Mouse (Mus musculus) liver, embryonic 15.5 days (tissue): ENCODE measurements around the gene Ldlrad2. TPM values are rescaled to one million over a fixed set of nuclear protein-coding genes. Genes with fewer than 3 reads are reported as not detected.

Source experiments
- ATAC-seq: fragments of 200-750 bp; cut with Nextera tagmentation; 2 replicates; pipeline ENCODE4 v1.8.0; 2017; ENCODE audit warnings: moderate number of reproducible peaks, mild to moderate bottlenecking, moderate library complexity; ENCODE audit not compliant: insufficient read depth
- H3K27ac ChIP-seq: fragments of 300-500 bp; sonication (generic); replicated peaks from 2 replicates; pipeline ENCODE4 v1.5.1; 2015; ENCODE audit warnings: mild to moderate bottlenecking, inconsistent platforms
- H3K27me3 ChIP-seq: fragments of 300-500 bp; sonication (generic); 2 replicates; pipeline ENCODE4 v1.6.1; 2015; ENCODE audit warnings: mild to moderate bottlenecking, inconsistent platforms
- H3K36me3 ChIP-seq: fragments of 300-500 bp; sonication (generic); replicated peaks from 2 replicates; pipeline ENCODE4 v1.6.1; 2015; ENCODE audit warnings: moderate library complexity, mild to moderate bottlenecking, inconsistent platforms
- H3K4me1 ChIP-seq: fragments of 300-500 bp; sonication (generic); replicated peaks from 2 replicates; pipeline ENCODE4 v1.6.1; 2015; ENCODE audit warnings: inconsistent platforms
- H3K4me2 ChIP-seq: fragments of 300-500 bp; sonication (generic); 2 replicates; pipeline ENCODE4 v1.6.1; 2015; ENCODE audit warnings: moderate library complexity, mild to moderate bottlenecking, inconsistent platforms
- H3K4me3 ChIP-seq: fragments of 300-500 bp; sonication (generic); replicated peaks from 2 replicates; pipeline ENCODE4 v1.5.1; 2015; ENCODE audit warnings: mild to moderate bottlenecking, inconsistent platforms
- H3K9ac ChIP-seq: fragments of 300-500 bp; sonication (generic); 2 replicates; pipeline ENCODE4 v1.6.1; 2015; ENCODE audit warnings: moderate library complexity, mild to moderate bottlenecking, inconsistent platforms
- H3K9me3 ChIP-seq: fragments of 300-500 bp; sonication (generic); replicated peaks from 2 replicates; pipeline ENCODE4 v1.6.1; 2016; ENCODE audit warnings: inconsistent platforms
- WGBS: fragments of 180-500 bp; shearing (Covaris S2); methylation state at CpG from one replicate; pipeline ENCODE4 v1.1.7; 2015; ENCODE audit warnings: mixed read lengths; ENCODE audit not compliant: insufficient replicate concordance; 5-methylcytosine and 5-hydroxymethylcytosine counted together
- microRNA-seq: library from miRNA; unstranded; fragments of <30 nt; microRNA quantifications from one replicate; pipeline ENCODE4, GENCODE M21; 2016
- polyA plus RNA-seq: library from polyadenylated mRNA; unstranded; fragments of >200 nt; fragmentation: Nextera tagmentation; extraction: Ambion mirVana; gene quantifications from 2 replicates; pipeline ENCODE4 v1.2.1, GENCODE M21; 2015

Gene Ldlrad2
- polyA plus RNA-seq, 1 experiment from 2014 or later = not detected

DNA sequence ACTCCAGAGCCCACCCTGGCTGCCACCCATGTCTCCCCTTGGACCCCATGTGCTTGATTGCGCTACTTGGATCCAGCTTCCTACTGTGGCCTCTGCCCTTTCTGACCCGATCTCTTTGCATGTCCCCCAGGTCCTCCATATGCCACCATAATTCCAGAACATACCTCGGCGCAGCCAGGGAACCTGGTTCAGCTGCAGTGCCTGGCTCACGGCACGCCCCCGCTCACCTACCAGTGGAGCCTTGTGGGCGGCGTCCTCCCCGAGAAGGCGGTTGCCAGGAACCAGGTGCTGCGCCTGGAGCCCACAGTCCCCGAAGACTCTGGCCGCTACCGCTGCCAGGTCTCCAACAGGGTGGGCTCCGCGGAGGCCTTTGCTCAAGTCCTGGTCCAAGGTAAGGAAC is 20.9 kb downstream of the Ldlrad2 start:
- WGBS = 84% methylated on average over 17 of the region's 17 CpGs

DNA sequence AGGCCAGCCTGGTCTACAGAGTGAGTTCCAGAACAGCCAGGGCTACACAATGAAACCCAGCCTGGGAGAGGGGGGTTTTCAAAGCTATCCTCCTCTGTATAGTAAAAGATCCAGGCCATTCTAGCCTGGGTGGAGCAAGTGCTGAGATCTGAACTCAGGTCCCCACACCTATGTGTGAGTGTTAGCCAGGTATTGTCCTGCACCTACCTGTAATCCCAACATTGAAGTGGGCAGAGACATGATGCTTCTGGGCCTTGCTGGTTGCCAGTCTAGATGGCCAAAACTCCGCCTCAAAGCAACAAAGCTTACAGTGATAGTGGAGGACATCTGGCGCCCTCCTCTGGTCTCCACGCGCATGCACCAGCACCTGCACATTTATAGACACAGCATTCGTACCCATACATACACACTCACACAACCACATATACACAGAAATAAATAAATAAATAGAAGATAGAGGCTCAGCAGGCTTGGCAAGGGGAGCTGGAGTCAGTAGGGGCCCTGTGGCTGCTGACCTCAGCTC is 28.3 kb downstream of the Ldlrad2 start:
- Histone ChIP-seq H3K9ac (no peak overlapping the region), H3K4me2 (no peak overlapping the region), H3K4me1 (no peaks in the 10 kb centered on the region; the same call in 1 of the 2 replicates), H3K27me3 (no peaks in the 10 kb centered on the region), H3K9me3 (no peaks in the 10 kb centered on the region), H3K27ac (no peak overlapping the region), H3K4me3 (no peak overlapping the region), H3K36me3 (peaks cover 14% of the 10 kb centered on the region; the same call in 1 of the 2 replicates)
- WGBS = 51% methylated on average over 5 of the region's 5 CpGs
- no peak for ATAC-seq

More for the DNA sequence above, 20.9 kb downstream of the Ldlrad2 start:
- Histone ChIP-seq H3K36me3 (peaks cover 14% of the 10 kb centered on the region; the same call in 1 of the 2 replicates), H3K9ac (no peak overlapping the region), H3K9me3 (no peaks in the 10 kb centered on the region), H3K4me1 (no peaks in the 10 kb centered on the region), H3K4me2 (no peak overlapping the region), H3K4me3 (no peak overlapping the region), H3K27ac (no peak overlapping the region), H3K27me3 (no peaks in the 10 kb centered on the region)
- no peak for ATAC-seq

DNA sequence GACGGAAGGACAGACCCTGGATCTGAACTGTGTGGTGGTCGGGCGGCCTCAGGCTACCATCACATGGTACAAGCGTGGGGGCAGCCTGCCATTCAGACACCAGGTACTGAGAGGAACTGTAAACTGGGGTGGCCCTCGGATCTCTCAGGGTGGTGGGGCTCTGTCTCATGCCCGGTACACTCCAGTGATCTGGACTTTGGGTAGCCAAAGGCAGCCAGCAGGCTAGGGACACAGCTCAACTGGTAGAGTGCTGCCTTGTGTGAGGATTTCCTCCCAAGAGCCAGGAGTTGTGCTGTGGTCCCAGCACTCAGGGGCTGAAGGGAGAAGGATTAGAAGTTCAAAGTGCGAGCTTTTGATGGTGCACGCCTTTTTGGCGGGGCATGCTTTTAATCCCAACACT is 28.8 kb downstream of the Ldlrad2 start:
- no peak for ATAC-seq
- Histone ChIP-seq H3K36me3 (peaks cover 14% of the 10 kb centered on the region; the same call in 1 of the 2 replicates), H3K27me3 (no peaks in the 10 kb centered on the region), H3K4me1 (peaks cover 3% of the 10 kb centered on the region; the same call in 1 of the 2 replicates), H3K27ac (no peak overlapping the region), H3K4me2 (no peak overlapping the region), H3K9ac (no peak overlapping the region), H3K9me3 (no peaks in the 10 kb centered on the region), H3K4me3 (no peak overlapping the region)
- 76% methylated on average over 9 of the region's 9 CpGs for WGBS

DNA sequence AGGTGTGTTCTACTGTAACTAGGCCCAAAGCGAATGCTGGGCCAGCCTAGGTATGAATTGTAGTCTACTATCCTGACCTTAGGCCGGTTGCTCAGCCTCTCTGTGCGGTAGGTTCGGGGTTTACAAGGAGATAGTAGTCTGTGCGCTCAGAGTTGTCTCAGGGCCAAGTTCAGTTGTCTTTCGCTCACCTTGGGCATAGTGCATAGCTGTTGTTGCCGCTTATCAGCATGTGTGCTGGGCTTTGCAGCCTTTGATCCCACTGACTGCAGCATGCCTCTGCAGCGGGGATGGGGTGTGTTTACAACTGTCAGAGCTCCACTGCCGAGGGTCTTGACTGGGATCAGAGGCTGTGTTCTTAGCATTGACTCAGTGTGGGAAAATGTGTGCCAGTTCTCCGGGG is 31.4 kb downstream of the Ldlrad2 start:
- peaks cover 14% of the 10 kb centered on the region; the same call in 1 of the 2 replicates for H3K36me3 ChIP-seq
- H3K4me3 ChIP-seq = no peak overlapping the region
- WGBS = 57% methylated on average over 10 of the region's 10 CpGs

DNA sequence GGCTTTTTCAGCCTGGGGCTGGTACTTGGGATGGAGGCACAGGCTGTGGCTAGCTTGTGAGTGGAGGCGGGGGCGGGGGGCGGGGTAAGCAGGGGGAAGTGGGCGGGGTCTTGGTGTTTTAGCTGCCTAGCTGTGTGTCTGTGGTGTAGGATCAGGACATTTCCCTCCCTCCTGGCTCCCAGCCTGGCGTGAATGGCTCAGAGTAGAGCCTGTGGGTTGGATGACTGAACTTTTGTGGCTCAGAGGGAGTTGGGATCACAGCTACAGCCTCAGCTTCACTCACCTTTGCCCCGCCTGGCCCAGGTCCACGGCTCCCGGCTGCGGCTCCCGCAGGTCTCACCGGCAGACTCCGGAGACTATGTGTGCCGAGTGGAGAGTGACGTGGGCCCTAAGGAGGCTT is 34.0 kb downstream of the Ldlrad2 start:
- H3K9ac ChIP-seq = no peak overlapping the region
- no peaks in the 10 kb centered on the region for H3K27me3 ChIP-seq
- peaks cover 8% of the 10 kb centered on the region; the same call in 1 of the 2 replicates for H3K36me3 ChIP-seq
- no peak overlapping the region for H3K4me2 ChIP-seq
- H3K9me3 ChIP-seq = no peaks in the 10 kb centered on the region
- 51% methylated on average over 14 of the region's 14 CpGs for WGBS
- peaks cover 6% of the 10 kb centered on the region; the same call in 1 of the 2 replicates for H3K4me1 ChIP-seq
- H3K4me3 ChIP-seq = no peak overlapping the region
- H3K27ac ChIP-seq = no peak overlapping the region
- peak; percentile 36 for ATAC-seq

More for the DNA sequence above, 31.4 kb downstream of the Ldlrad2 start:
- no peaks in the 10 kb centered on the region for H3K9me3 ChIP-seq
- no peak for ATAC-seq
- H3K9ac ChIP-seq = no peak overlapping the region
- H3K4me1 ChIP-seq = peaks cover 6% of the 10 kb centered on the region; the same call in 1 of the 2 replicates
- H3K27me3 ChIP-seq = no peaks in the 10 kb centered on the region
- no peak overlapping the region for H3K4me2 ChIP-seq
- no peak overlapping the region for H3K27ac ChIP-seq

DNA sequence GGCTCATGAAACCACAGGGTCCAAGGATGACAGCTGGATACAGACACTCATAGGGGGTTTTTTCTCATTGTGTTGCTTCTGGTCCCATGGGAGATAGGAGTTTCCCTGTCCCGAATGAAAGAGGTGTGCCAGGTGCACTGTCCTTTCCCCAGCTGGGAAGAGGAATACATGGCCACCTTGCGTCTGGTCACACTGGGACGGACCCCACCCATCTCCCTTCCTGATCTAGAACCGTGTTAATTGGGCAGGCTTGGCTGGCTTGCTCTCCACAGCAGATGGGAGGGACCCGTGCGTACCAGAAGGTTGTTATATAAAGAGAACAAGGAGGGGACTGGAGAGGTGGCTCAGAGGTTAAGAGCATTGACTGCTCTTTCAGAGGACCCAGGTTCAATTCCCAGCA is 46.5 kb downstream of the Ldlrad2 start:
- Histone ChIP-seq H3K9ac (no peak overlapping the region), H3K9me3 (no peaks in the 10 kb centered on the region), H3K4me1 (no peaks in the 10 kb centered on the region), H3K27me3 (no peaks in the 10 kb centered on the region), H3K4me2 (no peak overlapping the region), H3K36me3 (no peaks in the 10 kb centered on the region), H3K4me3 (no peak overlapping the region), H3K27ac (no peak overlapping the region)
- WGBS = 71% methylated on average over 6 of the region's 6 CpGs
- no peak for ATAC-seq

DNA sequence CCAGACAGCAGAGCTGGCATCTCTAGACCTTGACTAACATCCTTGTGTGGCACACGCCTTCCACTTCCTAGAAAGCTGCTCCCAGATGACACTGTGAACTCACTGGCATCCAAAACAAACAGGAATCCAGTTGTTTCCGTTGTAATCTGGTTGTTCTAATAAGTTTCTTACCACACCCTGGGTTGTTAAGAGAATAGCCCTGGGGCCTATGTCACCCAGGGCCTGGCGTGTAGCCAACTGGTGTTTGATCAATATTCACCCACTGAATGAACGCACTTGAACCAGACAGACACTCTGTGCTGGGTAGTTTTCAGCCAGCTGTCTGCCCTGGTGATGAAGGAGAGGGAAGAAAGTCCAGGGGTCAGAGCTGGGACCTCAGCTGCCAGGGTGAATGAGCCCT is 47.0 kb downstream of the Ldlrad2 start:
- H3K27ac ChIP-seq = no peak overlapping the region
- no peaks in the 10 kb centered on the region for H3K4me1 ChIP-seq
- ATAC-seq = no peak; the same call in 1 of the 2 replicates
- no peak overlapping the region for H3K4me3 ChIP-seq
- no peak overlapping the region for H3K4me2 ChIP-seq
- no peaks in the 10 kb centered on the region for H3K9me3 ChIP-seq
- H3K9ac ChIP-seq = no peak overlapping the region
- no peaks in the 10 kb centered on the region for H3K27me3 ChIP-seq
- H3K36me3 ChIP-seq = no peaks in the 10 kb centered on the region
- 56% methylated on average over 4 of the region's 4 CpGs for WGBS

DNA sequence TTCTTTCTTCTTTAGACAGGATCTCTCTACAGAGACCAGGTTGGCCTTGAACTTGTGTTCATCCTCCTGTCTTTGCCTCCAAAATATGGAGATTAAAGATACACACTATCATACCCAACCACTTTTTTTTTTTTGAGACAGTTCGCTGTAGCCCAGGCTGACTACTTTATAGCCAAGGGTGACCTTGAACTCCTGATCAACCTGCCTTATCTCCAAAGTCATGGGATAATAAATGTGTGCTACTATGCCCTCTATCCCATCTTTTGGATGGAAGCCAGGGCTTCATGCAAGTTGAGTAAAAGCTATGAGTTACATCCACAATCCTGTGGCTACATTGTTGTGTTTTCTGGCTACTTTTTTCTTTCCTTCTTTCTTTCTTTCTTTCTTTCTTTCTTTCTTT is 48.9 kb downstream of the Ldlrad2 start:
- no peak overlapping the region for H3K27ac ChIP-seq
- 66% methylated on average over 1 of the region's 1 CpGs for WGBS
- H3K27me3 ChIP-seq = no peaks in the 10 kb centered on the region
- no peak overlapping the region for H3K4me2 ChIP-seq
- no peak overlapping the region for H3K4me3 ChIP-seq
- H3K36me3 ChIP-seq = no peaks in the 10 kb centered on the region
- no peaks in the 10 kb centered on the region for H3K4me1 ChIP-seq
- no peaks in the 10 kb centered on the region for H3K9me3 ChIP-seq
- no peak for ATAC-seq
- H3K9ac ChIP-seq = no peak overlapping the region

Small RNA genes within 50 kb of the gene (microRNA-seq; reads per million reads assigned to microRNA genes)
- gene Mir7018 = not detected

Other genes starting within 250 kb of the Ldlrad2 start
- 247 and 249 TPM in 2 replicates for gene Cdc42, start 216.8 kb downstream of the Ldlrad2 start, polyA plus RNA-seq
- gene Cela3a, start 164.8 kb downstream of the Ldlrad2 start, polyA plus RNA-seq = not detected in 2 replicates
- 0.18 and 1.0 TPM in 2 replicates for gene Cela3b, start 144.0 kb downstream of the Ldlrad2 start, polyA plus RNA-seq
- gene 1700013G24Rik, start 121.3 kb downstream of the Ldlrad2 start, polyA plus RNA-seq = not detected in 2 replicates
- 3.9 and 5.1 TPM in 2 replicates for gene Hspg2, start 105.8 kb downstream of the Ldlrad2 start, polyA plus RNA-seq
- gene Usp48, start 19.2 kb upstream of the Ldlrad2 start, polyA plus RNA-seq = 27.1 and 27.5 TPM in 2 replicates
- gene Rap1gap, start 90.2 kb upstream of the Ldlrad2 start, polyA plus RNA-seq = 2.0 and 3.8 TPM in 2 replicates
- gene Alpl, start 221.8 kb upstream of the Ldlrad2 start, polyA plus RNA-seq = 9.7 and 12.0 TPM in 2 replicates